ENCODE assay signal across 9 mouse cellular contexts in genomic region chr5:38553953-38554352, GRCm38 (mm10). TPM values are rescaled to one million over a fixed set of nuclear protein-coding genes. Genes with fewer than 3 reads are reported as not detected.
DNase-seq lines count a peak whose midpoint lies in the region; ATAC-seq and TF ChIP-seq lines count a peak whose summit lies in the region.
"Had no signal": no experiment of that assay in that cellular context is flagged by ENCODE, and none has a peak within 500 bp of the region (broad histone marks: within the 10 kb centered on the region; RNA-seq: fewer than 3 reads in every experiment).

No protein-coding gene starts in this region.

- H3K4me1 ChIP-seq in stomach, postnatal 0 days (replicated peaks; ENCODE audit: control insufficient read depth, insufficient read depth), result peaks cover 20% of the 10 kb centered on the region

- peak; percentile 25 to 55 for DNase-seq in heart, adult 9 months (ENCODE audit: low spot score in 2 of 2)
- no peak for DNase-seq in heart, postnatal 36 days
- peak; percentile 23 for DNase-seq in urinary bladder, postnatal 14 days (ENCODE audit: low spot score)
- DNase-seq in urinary bladder, postnatal 4 days (ENCODE audit: low spot score in 2 of 2), result no peak
- peak; percentile 53 for DNase-seq in cerebellum, adult 8-10 months
- DNase-seq in stomach, postnatal 0 days (ENCODE audit: low spot score), result no peak
- DNase-seq in ovary, adult 18-20 months (ENCODE audit: low spot score), result no peak
- no peak for DNase-seq in spleen, adult 12 weeks (ENCODE audit: low spot score)
- DNase-seq: kidney, postnatal 4 days had no signal

- peak; percentile 41; the same call in 1 of the 2 replicates for ATAC-seq in stomach, postnatal 0 days (ENCODE audit: low FRiP score, low TSS enrichment)

- no peak for TF ChIP-seq CTCF in stomach, postnatal 0 days (IDR thresholded peaks at IDR 0.05; ENCODE audit: low read depth)

- no peaks in the 10 kb centered on the region for H3K9me3 ChIP-seq in stomach, postnatal 0 days (ENCODE audit: control insufficient read depth, low read length)

- TF ChIP-seq EP300 in stomach, postnatal 0 days (optimal IDR thresholded peaks at IDR 0.05), result no peak

- no peak overlapping the region for H3K4me3 ChIP-seq in stomach, postnatal 0 days (ENCODE audit: low read depth, low read length)

- peak overlapping the region; percentile 31 for H3K27ac ChIP-seq in stomach, postnatal 0 days (replicated peaks)

- no peak overlapping the region for H3K4me2 ChIP-seq in stomach, postnatal 0 days (replicated peaks; ENCODE audit: low read depth)

- peaks cover 29% of the 10 kb centered on the region for H3K36me3 ChIP-seq in stomach, postnatal 0 days (ENCODE audit: control insufficient read depth, insufficient read depth, low read length)

- intact Hi-C loops in heart, postnatal 36 days (cut with DNase I), result loop anchor here (2.0 to 10.0 kb wide), 2 partner anchors 15 to 729 kb away; partner anchors contain the start of gene Msx1

- no peaks in the 10 kb centered on the region for H3K27me3 ChIP-seq in stomach, postnatal 0 days (ENCODE audit: control insufficient read depth, insufficient read depth, low read length)

- H3K9ac ChIP-seq in stomach, postnatal 0 days (ENCODE audit: low read length), result no peak overlapping the region

- WGBS in stomach, postnatal 0 days, result 23% methylated on average over 3 of the region's 3 CpGs

RNA-seq across cellular contexts. Expression of gene Wdr1, which starts 9.1 kb away (rescaled TPM):
- 100 to 1,000 TPM; 111 to 113 TPM for total RNA-seq in heart, postnatal 36 days (2021)
- polyA plus RNA-seq in stomach, postnatal 0 days (2015; fragmentation: Nextera tagmentation; extraction: Ambion mirVana), result 174 and 178 TPM in 2 replicates

RNA-seq across cellular contexts. Expression of gene Slc2a9, which starts 51.0 kb away (rescaled TPM):
- 1 to 10 TPM; 1.4 to 2.3 TPM for total RNA-seq in heart, postnatal 36 days (2021)
- polyA plus RNA-seq in stomach, postnatal 0 days (2015; fragmentation: Nextera tagmentation; extraction: Ambion mirVana), result 0.62 and 0.93 TPM in 2 replicates

Comparison
In these comparisons a context has a peak if more than half of its experiments do, and no peak if none do; other contexts are left out.
1. DNase-seq: peak in heart, adult 9 months (2 of 2), urinary bladder, postnatal 14 days (single experiment) and cerebellum, adult 8-10 months (single experiment); none in heart, postnatal 36 days (0 of 2), urinary bladder, postnatal 4 days (0 of 2), stomach, postnatal 0 days (single experiment), ovary, adult 18-20 months (single experiment) and spleen, adult 12 weeks (single experiment).